Mouse (Mus musculus): ENCODE data around the gene Ccl3.

DNA sequence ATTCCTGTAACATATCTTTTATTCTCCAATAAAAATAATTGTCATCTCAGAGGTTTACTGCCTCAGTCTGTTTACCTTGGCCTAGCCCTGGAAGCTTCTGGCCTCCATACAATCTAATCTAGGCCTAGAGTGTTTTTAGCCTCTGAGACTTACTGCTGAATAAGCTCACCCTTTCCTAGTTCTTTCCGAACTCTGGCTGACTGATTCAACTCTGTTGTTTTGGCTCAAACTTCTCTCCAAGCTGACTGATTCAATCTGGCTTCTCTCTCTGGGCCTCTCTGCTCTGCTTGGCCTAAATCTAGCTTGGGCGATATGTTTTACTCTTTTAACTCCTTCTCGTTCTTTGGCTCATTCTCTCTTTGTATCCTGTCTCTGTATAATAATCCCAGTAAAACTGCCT, 50.2 kb downstream of the Ccl3 start:
- TF ChIP-seq POLR2A (IDR thresholded peaks at IDR 0.05; ENCODE audit: insufficient read depth, low read depth, low read length): no peak
- TF ChIP-seq CTCF (IDR thresholded peaks at IDR 0.05): no peak
- TF ChIP-seq EP300 (IDR thresholded peaks at IDR 0.05; ENCODE audit: insufficient read depth, low read depth, low read length): no peak

Measured in heart, adult 2 months (tissue).